Comparison of ENCODE assay signal across 10 mouse cellular contexts in the genomic region with DNA sequence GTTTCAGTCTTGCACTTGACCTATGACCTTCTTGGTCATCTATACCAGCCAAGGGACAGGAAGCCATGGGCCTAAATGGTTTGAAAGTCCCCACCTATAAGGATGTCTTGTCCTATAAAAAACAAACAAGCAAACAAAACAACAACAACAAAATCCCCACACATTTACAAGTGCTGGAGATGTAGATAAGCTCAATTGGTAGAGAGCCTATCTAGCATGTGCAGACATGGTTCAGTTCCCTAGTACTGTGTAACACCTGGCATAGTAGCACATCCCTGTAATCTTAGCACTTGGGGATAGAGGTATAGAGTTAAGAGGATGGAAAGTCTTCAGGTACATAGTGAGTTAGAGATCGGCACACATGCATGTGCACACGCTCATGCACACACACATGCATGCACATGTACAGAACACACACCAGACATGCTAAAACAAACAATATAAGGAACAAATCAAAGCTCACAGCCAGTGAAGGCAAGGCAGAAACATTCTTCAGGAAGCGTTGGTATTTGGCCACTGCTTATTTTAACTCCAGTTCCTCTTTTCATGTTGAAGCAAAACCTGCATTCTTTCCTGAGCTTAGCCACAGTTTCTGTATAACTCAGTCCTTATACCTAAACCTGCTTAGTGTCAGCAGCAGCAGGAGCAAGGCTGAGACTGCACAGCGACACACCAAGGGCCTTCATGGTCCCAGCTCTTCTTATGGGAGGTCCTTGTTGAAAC. TPM values are rescaled to one million over a fixed set of nuclear protein-coding genes. Genes with fewer than 3 reads are reported as not detected.
DNase-seq lines count a peak whose midpoint lies in the region; ATAC-seq and TF ChIP-seq lines count a peak whose summit lies in the region.
"Had no signal": no experiment of that assay in that cellular context is flagged by ENCODE, and none has a peak within 500 bp of the region (broad histone marks: within the 10 kb centered on the region; RNA-seq: fewer than 3 reads in every experiment).

No protein-coding gene starts in this region.

- peak overlapping the region; percentile 44; the same call in 1 of the 2 replicates for H3K27ac ChIP-seq in heart, embryonic 12.5 days (ENCODE audit: poor library complexity, severe bottlenecking)
- H3K27ac ChIP-seq in testis, adult 2 months (ENCODE audit: control insufficient read depth, insufficient read depth, low read depth, low read length): no peak overlapping the region
- H3K27ac ChIP-seq in liver, postnatal 0 days (ENCODE audit: low read depth): peak overlapping the region; percentile 95
- H3K27ac ChIP-seq: midbrain, embryonic 15.5 days had no signal

- no peak for TF ChIP-seq POLR2A in testis, adult 2 months (IDR thresholded peaks at IDR 0.05; ENCODE audit: control insufficient read depth, low read depth, low read length)

- H3K36me3 ChIP-seq in heart, embryonic 12.5 days: no peaks in the 10 kb centered on the region
- no peaks in the 10 kb centered on the region for H3K36me3 ChIP-seq in testis, adult 2 months (ENCODE audit: control insufficient read depth, insufficient read depth, low read length)
- H3K36me3 ChIP-seq in liver, postnatal 0 days (replicated peaks; ENCODE audit: insufficient read depth, low read length): 0 out of 2 replicates have a peak, but pooled peaks cover 10% of the 10 kb centered on the region
- H3K36me3 ChIP-seq: midbrain, embryonic 15.5 days had no signal

- H3K4me1 ChIP-seq in heart, embryonic 12.5 days (replicated peaks): peaks cover 13% of the 10 kb centered on the region; the same call in 1 of the 2 replicates
- peaks cover 4% of the 10 kb centered on the region; the same call in 1 of the 2 replicates for H3K4me1 ChIP-seq in testis, adult 2 months (ENCODE audit: control insufficient read depth, insufficient read depth, low read length)
- peaks cover 58% of the 10 kb centered on the region for H3K4me1 ChIP-seq in liver, postnatal 0 days (ENCODE audit: insufficient read depth)
- H3K4me1 ChIP-seq: midbrain, embryonic 15.5 days had no signal

- H3K9ac ChIP-seq in heart, embryonic 12.5 days: no peak overlapping the region
- H3K9ac ChIP-seq in liver, postnatal 0 days (replicated peaks): no peak overlapping the region
- H3K9ac ChIP-seq: midbrain, embryonic 15.5 days had no signal

- H3K4me2 ChIP-seq in heart, embryonic 12.5 days: no peak overlapping the region
- H3K4me2 ChIP-seq in liver, postnatal 0 days (ENCODE audit: low read depth, low read length): peak overlapping the region; percentile 43
- H3K4me2 ChIP-seq: midbrain, embryonic 15.5 days had no signal

- peak; percentile 94 for TF ChIP-seq EP300 in liver, postnatal 0 days (IDR thresholded peaks at IDR 0.05; ENCODE audit: low read depth)

- 76% methylated on average over 4 of the region's 4 CpGs for WGBS in heart, embryonic 12.5 days
- 52% methylated on average over 4 of the region's 4 CpGs for WGBS in liver, postnatal 0 days (ENCODE audit: insufficient replicate concordance)

- no peak overlapping the region for H3K4me3 ChIP-seq in heart, embryonic 12.5 days
- peak overlapping the region; percentile 48 for H3K4me3 ChIP-seq in testis, adult 2 months (ENCODE audit: control insufficient read depth, low read depth, low read length)
- H3K4me3 ChIP-seq in liver, postnatal 0 days (ENCODE audit: low read depth, low read length): no peak overlapping the region
- H3K4me3 ChIP-seq: midbrain, embryonic 15.5 days had no signal

- DNase-seq in heart, adult 18-20 months: no peak
- no peak for DNase-seq in testis, postnatal 10 days (ENCODE audit: low spot score)
- no peak for DNase-seq in liver, postnatal 0 days
- DNase-seq in gastrocnemius, postnatal 25 days: no peak
- no peak for DNase-seq in adrenal gland, postnatal 4 days (ENCODE audit: low spot score in 2 of 2)
- DNase-seq in kidney, postnatal 25 days: no peak
- DNase-seq: lung, adult 2 months had no signal

- no peaks in the 10 kb centered on the region for H3K9me3 ChIP-seq in heart, embryonic 12.5 days (replicated peaks)
- no peaks in the 10 kb centered on the region for H3K9me3 ChIP-seq in liver, postnatal 0 days (ENCODE audit: low read length)
- H3K9me3 ChIP-seq: midbrain, embryonic 15.5 days had no signal

- peak; percentile 74 for ATAC-seq in heart, embryonic 12.5 days (ENCODE audit: insufficient number of reproducible peaks, low FRiP score)
- ATAC-seq in liver, postnatal 0 days: peak; percentile 81
- ATAC-seq: midbrain, embryonic 15.5 days had no signal

- no peak for TF ChIP-seq CTCF in testis, adult 2 months (IDR thresholded peaks at IDR 0.05; ENCODE audit: control insufficient read depth, insufficient read depth, insufficient replicate concordance, low read depth, low read length)
- no peak for TF ChIP-seq CTCF in liver, postnatal 0 days (IDR thresholded peaks at IDR 0.05; ENCODE audit: low read depth)

- no peaks in the 10 kb centered on the region for H3K27me3 ChIP-seq in heart, embryonic 12.5 days (replicated peaks)
- H3K27me3 ChIP-seq in testis, adult 2 months (ENCODE audit: control insufficient read depth, insufficient read depth, low read length): no peaks in the 10 kb centered on the region
- no peaks in the 10 kb centered on the region for H3K27me3 ChIP-seq in liver, postnatal 0 days (ENCODE audit: insufficient read depth, low read length)
- H3K27me3 ChIP-seq: midbrain, embryonic 15.5 days had no signal

RNA-seq across cellular contexts. Expression of a gene that starts 17.9 kb away (rescaled TPM):
- polyA plus RNA-seq in heart, embryonic 12.5 days (2016; fragmentation: Nextera tagmentation; extraction: Ambion mirVana): 5.9 and 7.9 TPM in 2 replicates
- total RNA-seq in heart, adult 18-20 months (2021): 10 to 100 TPM; 17.3 to 24.4 TPM
- 8.1 and 10.4 TPM in 2 replicates for polyA plus RNA-seq in testis, adult 2 months (2012; rRNA removed)
- polyA plus RNA-seq in liver, postnatal 0 days (2015; fragmentation: Nextera tagmentation; extraction: Ambion mirVana): 11.3 and 13.3 TPM in 2 replicates
- total RNA-seq in gastrocnemius, postnatal 25 days (2021): 1 to 10 TPM; 1.9 to 5.3 TPM
- 10 to 100 TPM; 21.5 to 22.3 TPM for total RNA-seq in adrenal gland, postnatal 4 days (2021)
